Comparison of ENCODE assay signal across 8 mouse cellular contexts in the genomic region with DNA sequence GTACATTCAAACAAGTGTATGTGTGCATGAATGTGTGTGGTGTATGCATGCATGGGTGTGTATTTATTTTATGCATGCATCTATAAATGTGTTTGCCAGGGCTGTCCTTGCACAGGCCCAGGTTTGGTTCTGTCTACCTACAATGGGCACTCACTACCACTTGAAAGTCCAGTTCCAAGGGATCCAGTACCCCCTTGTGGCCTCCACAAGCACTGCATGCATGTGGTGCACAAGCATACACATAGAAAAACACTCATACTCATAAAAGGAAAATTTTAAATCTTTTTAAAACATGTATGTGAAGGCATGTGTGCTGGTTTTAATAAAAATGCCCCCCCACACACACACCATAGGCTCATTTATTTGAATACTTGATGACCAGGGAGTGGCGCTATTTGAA. TPM values are rescaled to one million over a fixed set of nuclear protein-coding genes. Genes with fewer than 3 reads are reported as not detected.
DNase-seq lines count a peak whose midpoint lies in the region.

No protein-coding gene starts in this region.

- DNase-seq in adrenal gland, adult (ENCODE audit: inconsistent age in 2 of 2, low spot score in 1 of 2), result peak; percentile 8 to 64
- no peak for DNase-seq in adrenal gland, postnatal 4 days (ENCODE audit: low spot score in 2 of 2)
- peak; percentile 15 for DNase-seq in kidney, postnatal 10 days
- no peak for DNase-seq in kidney, adult 8-10 months
- DNase-seq in right cerebral cortex, postnatal 14 days, result peak; percentile 30
- no peak for DNase-seq in right cerebral cortex, postnatal 25 days
- peak; percentile 71 for DNase-seq in thymus, postnatal 14 days
- DNase-seq in gastrocnemius, adult 8-10 months (ENCODE audit: low spot score in 2 of 2), result no peak

RNA-seq across cellular contexts. Expression of gene Piwil1, which starts 37.3 kb away (rescaled TPM):
- not detected for total RNA-seq in adrenal gland, postnatal 4 days (2021)
- not detected for total RNA-seq in gastrocnemius, adult 8-10 months (2022)

Comparison
In these comparisons a context has a peak if more than half of its experiments do, and no peak if none do; other contexts are left out.
1. DNase-seq: peak in adrenal gland, adult (2 of 2), kidney, postnatal 10 days (single experiment), right cerebral cortex, postnatal 14 days (single experiment) and thymus, postnatal 14 days (single experiment); none in adrenal gland, postnatal 4 days (0 of 2), kidney, adult 8-10 months (0 of 2), right cerebral cortex, postnatal 25 days (single experiment) and gastrocnemius, adult 8-10 months (0 of 2).